Mouse (Mus musculus): Measurements from ENCODE around the gene Gtdc1.

DNA sequence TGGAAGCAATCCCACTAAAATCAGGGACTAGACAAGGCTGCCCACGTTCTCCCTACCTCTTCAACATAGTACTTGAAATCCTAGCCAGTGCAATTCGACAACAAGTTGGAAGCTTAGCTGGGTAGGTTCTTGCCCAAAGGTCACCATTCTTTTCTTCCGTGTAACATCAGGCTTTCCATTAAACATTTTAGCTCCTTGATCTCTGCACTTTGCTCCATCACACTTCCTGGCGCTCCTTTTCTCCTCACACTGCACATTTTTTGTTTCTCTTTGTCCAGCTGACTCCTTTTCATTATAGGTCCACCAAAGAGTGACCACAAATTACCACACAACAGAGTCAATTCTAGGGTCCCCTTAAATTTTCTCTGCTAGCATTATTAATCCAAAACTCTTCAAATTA, 144.7 kb downstream of the Gtdc1 start:
- no peak for TF ChIP-seq POLR2A (IDR thresholded peaks at IDR 0.05; ENCODE audit: borderline replicate concordance, control insufficient read depth, low read depth, low read length)
- TF ChIP-seq CTCF (IDR thresholded peaks at IDR 0.05; ENCODE audit: control insufficient read depth, insufficient read depth, low read length): no peak
